Mouse (Mus musculus): ENCODE measurements around the gene Gm20388.

GRCm38 (mm10) chr8:121214975-121215374, 1304.3 kb downstream of the Gm20388 start:
- TF ChIP-seq CTCF (IDR thresholded peaks at IDR 0.05; ENCODE audit: insufficient read depth, low read depth, low read length) (peak; percentile 25; the same call in 1 of the 2 replicates), POLR2A (IDR thresholded peaks at IDR 0.05; ENCODE audit: insufficient read depth, low read depth, low read length) (no peak)

Data from olfactory bulb, adult 2 months (tissue).